Mouse (Mus musculus) midbrain, postnatal 0 days (tissue): ENCODE measurements at regions not wholly inside any gene's neighbourhood (a gene's known extent, or its start where the extent isn't known, plus 50 kb on each side); places are given as distances from the start of the nearest gene placed in this dataset.

ENCODE experiments used
- ATAC-seq: fragments of 200-750 bp; cut with Nextera tagmentation; 2 replicates; pipeline ENCODE4 v1.8.0; 2017; ENCODE audit warnings: moderate number of reproducible peaks, mild to moderate bottlenecking, moderate TSS enrichment, moderate library complexity; ENCODE audit not compliant: low FRiP score
- DNase-seq: peaks from one replicate; pipeline ENCODE4 v3.0.0-alpha.2; 2015; ENCODE audit warnings: low spot score
- H3K27ac ChIP-seq: fragments of 300-500 bp; sonication (generic); 2 replicates; pipeline ENCODE4 v1.5.1; 2014; ENCODE audit warnings: low read depth, mild to moderate bottlenecking, low read length, mixed read lengths
- H3K27me3 ChIP-seq: fragments of 300-500 bp; sonication (generic); 2 replicates; pipeline ENCODE4 v1.6.1; 2014; ENCODE audit warnings: low read length, control low read depth, mixed read lengths; ENCODE audit not compliant: insufficient read depth
- H3K36me3 ChIP-seq: fragments of 300-500 bp; sonication (generic); 2 replicates; pipeline ENCODE4 v1.6.1; 2014; ENCODE audit warnings: low read length, control low read depth, mixed read lengths; ENCODE audit not compliant: insufficient read depth
- H3K4me1 ChIP-seq: fragments of 300-500 bp; sonication (generic); 2 replicates; pipeline ENCODE4 v1.6.1; 2014; ENCODE audit warnings: mild to moderate bottlenecking, control low read depth, antibody characterized with exemption, low read length, mixed read lengths; ENCODE audit not compliant: insufficient read depth
- H3K4me2 ChIP-seq: fragments of 300-500 bp; sonication (generic); 2 replicates; pipeline ENCODE4 v1.6.1; 2014; ENCODE audit warnings: low read depth, mild to moderate bottlenecking, low read length, mixed read lengths; ENCODE audit not compliant: poor library complexity, severe bottlenecking
- H3K4me3 ChIP-seq: fragments of 300-500 bp; sonication (generic); 2 replicates; pipeline ENCODE4 v1.5.1; 2014; ENCODE audit warnings: low read depth, mild to moderate bottlenecking, low read length, moderate library complexity
- H3K9ac ChIP-seq: fragments of 300-500 bp; sonication (generic); replicated peaks from 2 replicates; pipeline ENCODE4 v1.6.1; 2014; ENCODE audit warnings: mild to moderate bottlenecking, low read length, moderate library complexity, mixed read lengths; ENCODE audit not compliant: poor library complexity, severe bottlenecking
- H3K9me3 ChIP-seq: fragments of 300-500 bp; sonication (generic); 2 replicates; pipeline ENCODE4 v1.6.1; 2016; ENCODE audit warnings: low read length, control low read depth
- CTCF ChIP-seq: IDR thresholded peaks from 2 replicates; pipeline ENCODE4 v1.5.1; 2016; ENCODE audit warnings: antibody characterized with exemption, mild to moderate bottlenecking
- WGBS: fragments of 180-500 bp; shearing (Covaris S2); extraction: QIAGEN DNeasy Blood & Tissue Kit; methylation state at CpG from one replicate; pipeline ENCODE4 v1.1.7; 2014; 5-methylcytosine and 5-hydroxymethylcytosine counted together

DNA sequence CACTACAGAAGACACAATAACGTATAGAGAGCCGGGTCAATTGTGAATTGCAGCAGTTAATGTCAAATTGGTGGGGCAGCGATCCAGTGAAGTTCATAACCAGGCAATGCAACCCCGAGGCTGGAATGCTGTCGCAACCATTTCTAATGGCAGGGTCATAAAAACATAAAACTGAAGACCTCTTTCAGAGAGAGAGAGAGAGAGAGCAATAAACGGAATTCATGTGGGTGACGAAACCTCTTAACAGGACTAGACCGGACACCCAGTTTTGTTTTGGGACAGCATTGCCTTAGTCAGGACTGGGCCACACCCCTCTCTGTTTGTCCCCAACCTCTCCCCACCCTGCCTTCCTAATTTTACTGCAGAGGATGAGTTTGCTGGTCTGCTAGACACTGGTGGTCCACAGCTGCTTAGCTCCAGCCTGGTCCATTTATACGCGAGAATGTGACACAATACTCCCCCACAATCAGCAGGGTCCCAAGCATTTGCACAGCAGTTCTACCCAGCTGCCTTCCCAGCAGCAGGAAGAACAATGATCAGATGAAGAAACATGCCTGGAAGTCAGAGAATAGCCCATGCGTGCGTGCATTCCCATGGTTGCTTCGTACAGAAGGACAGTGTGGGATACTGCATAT is 115.6 kb upstream of the Prickle1 start:
- no peak for TF ChIP-seq CTCF
- Histone ChIP-seq H3K4me3 (no peak overlapping the region), H3K4me2 (no peak overlapping the region), H3K9me3 (no peaks in the 10 kb centered on the region), H3K36me3 (no peaks in the 10 kb centered on the region), H3K27me3 (no peaks in the 10 kb centered on the region), H3K27ac (no peak overlapping the region), H3K9ac (no peak overlapping the region), H3K4me1 (no peaks in the 10 kb centered on the region)
- WGBS, result 89% methylated on average over 13 of the region's 13 CpGs
- no peak for ATAC-seq
- no peak for DNase-seq

DNA sequence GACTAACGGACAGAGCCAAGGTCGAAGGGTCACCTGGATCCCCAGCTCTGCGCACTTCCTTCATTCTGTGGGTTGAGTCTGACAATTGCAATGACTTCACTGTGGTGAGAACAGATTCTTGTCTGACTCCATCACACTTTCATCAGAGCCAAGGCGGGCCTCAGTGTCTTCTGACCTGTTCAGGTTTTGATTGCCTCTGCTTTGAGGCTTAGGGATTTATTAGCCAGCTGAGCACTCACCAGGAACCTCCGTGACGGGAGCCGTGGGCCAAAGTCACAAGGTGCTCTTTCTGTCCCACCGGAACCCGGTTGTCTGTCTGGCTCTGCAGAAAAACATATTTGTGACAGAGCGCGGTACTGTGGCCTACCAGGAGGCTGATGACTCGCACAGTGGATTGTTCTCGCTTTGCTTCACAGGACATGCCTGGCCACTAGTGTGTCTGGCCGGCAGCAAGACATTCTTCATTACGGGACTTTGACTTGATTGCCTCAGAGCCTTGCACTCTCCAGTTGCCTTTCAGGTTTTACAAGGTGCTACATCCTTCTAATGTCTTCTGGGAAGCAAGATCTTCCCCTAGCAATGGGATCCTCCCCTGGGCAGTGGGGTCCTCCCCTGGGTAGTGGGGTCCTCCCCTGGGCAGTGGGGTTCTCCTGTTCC is 114.9 kb upstream of the Prickle1 start:
- no peaks in the 10 kb centered on the region for H3K9me3 ChIP-seq
- H3K4me2 ChIP-seq, result no peak overlapping the region
- TF ChIP-seq CTCF, result no peak
- no peak for ATAC-seq
- no peaks in the 10 kb centered on the region for H3K36me3 ChIP-seq
- H3K27ac ChIP-seq, result no peak overlapping the region
- H3K27me3 ChIP-seq, result no peaks in the 10 kb centered on the region
- 94% methylated on average over 15 of the region's 15 CpGs for WGBS
- H3K9ac ChIP-seq, result no peak overlapping the region
- H3K4me1 ChIP-seq, result no peaks in the 10 kb centered on the region
- no peak overlapping the region for H3K4me3 ChIP-seq
- no peak for DNase-seq

DNA sequence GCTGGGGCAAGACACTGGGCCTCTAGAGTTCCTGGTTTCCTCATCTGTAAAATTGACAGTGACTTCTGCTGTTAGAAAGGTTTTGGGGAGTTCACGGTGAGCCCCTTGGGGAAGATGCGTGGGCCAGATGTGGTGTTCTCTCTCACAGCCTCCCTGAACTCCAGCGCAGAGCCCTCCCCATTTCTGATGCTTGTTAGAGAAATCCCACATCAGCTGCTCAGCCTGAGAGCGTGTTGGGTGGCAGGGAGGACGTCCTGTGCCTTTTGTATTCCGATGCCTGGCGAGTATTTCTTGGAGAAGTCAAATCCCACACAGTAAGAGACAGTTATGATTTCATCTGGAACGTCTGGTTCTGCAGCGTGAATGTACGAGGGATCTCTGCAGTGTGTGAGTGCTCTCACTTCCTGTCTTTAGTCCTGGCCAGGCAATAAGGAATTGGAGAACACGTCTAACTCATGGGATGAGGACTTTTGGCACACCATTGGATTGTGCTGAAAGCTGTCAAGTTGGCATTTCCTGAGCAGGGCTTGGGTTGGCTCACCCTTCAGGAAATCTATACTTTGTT is 110.8 kb upstream of the Prickle1 start:
- ATAC-seq, result no peak
- no peak for TF ChIP-seq CTCF
- no peaks in the 10 kb centered on the region for H3K9me3 ChIP-seq
- H3K4me2 ChIP-seq, result no peak overlapping the region
- H3K4me1 ChIP-seq, result no peaks in the 10 kb centered on the region
- H3K27me3 ChIP-seq, result no peaks in the 10 kb centered on the region
- no peak overlapping the region for H3K27ac ChIP-seq
- no peak overlapping the region for H3K4me3 ChIP-seq
- 76% methylated on average over 11 of the region's 11 CpGs for WGBS
- no peak overlapping the region for H3K9ac ChIP-seq
- no peak for DNase-seq
- H3K36me3 ChIP-seq, result no peaks in the 10 kb centered on the region

DNA sequence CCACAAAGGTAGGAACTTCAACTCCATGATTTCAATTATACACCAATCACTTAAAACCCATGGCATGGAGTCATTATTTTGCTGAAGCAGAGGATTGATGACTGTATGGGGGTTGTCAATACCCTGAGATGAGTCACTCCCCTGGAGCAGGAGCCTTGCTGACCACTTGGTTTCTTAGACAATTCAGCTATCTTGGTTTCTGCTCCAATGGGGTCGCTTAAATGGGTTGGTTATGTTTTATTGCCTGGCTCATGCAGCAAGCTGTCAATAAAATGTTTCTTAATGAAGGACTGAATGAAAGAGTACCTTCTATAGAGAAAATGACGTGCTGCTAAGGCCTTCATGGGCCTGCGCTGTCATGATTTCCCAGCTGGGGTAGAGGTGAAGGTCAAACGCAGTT is 110.0 kb upstream of the Prickle1 start:
- DNase-seq (no peak), ATAC-seq (no peak)
- 91% methylated on average over 4 of the region's 4 CpGs for WGBS
- Histone ChIP-seq H3K36me3 (no peaks in the 10 kb centered on the region), H3K27me3 (no peaks in the 10 kb centered on the region), H3K27ac (no peak overlapping the region), H3K9me3 (no peaks in the 10 kb centered on the region), H3K4me1 (no peaks in the 10 kb centered on the region), H3K4me3 (no peak overlapping the region), H3K4me2 (no peak overlapping the region), H3K9ac (no peak overlapping the region)
- TF ChIP-seq CTCF, result no peak

DNA sequence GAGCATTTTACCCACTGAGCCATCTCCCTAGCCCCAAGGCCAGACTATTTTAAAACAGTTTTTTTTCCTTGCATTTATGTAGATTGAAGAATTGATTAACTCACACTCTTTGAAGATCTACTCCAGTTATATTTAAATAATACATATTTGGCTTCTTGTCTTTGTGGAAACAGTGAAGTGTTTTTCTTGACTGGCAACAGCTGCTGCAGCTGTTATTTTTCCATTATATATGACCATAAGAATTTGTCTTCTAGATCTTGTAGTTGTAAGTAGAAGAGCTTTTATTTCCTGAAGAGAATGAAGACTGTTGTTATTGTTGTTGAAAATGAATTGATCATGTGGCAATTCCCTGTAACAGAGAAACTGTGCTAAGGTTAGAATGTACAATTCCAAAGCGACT is 109.4 kb upstream of the Prickle1 start:
- H3K9me3 ChIP-seq, result no peaks in the 10 kb centered on the region
- no peaks in the 10 kb centered on the region for H3K27me3 ChIP-seq
- no peak for TF ChIP-seq CTCF
- no peak overlapping the region for H3K4me2 ChIP-seq
- H3K4me3 ChIP-seq, result no peak overlapping the region
- no peak overlapping the region for H3K9ac ChIP-seq
- H3K36me3 ChIP-seq, result no peaks in the 10 kb centered on the region
- ATAC-seq (no peak), DNase-seq (no peak)
- H3K4me1 ChIP-seq, result no peaks in the 10 kb centered on the region
- WGBS, result 91% methylated on average over 1 of the region's 1 CpGs
- H3K27ac ChIP-seq, result no peak overlapping the region

DNA sequence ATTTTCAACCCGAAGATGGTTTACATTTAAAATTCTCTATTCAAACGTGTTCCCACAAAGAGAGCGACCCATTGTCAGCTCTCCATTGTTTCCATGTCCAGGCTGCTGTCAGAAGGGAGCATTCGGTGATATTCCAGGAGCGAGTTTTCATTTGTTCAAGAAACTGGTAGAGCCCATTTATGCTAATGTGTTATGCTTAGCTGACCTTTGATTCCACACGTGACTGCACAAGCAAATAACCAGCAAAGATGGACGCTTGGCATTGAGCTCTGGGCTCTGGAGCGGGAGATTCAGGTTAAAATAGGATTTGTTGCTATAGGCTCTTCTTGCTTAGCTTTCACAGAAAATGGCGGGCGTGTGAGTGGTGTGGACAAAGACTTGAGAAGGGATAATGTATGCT is 105.3 kb upstream of the Prickle1 start:
- H3K9me3 ChIP-seq, result no peaks in the 10 kb centered on the region
- DNase-seq (no peak), ATAC-seq (no peak)
- H3K4me1 ChIP-seq, result no peaks in the 10 kb centered on the region
- H3K9ac ChIP-seq, result no peak overlapping the region
- no peak overlapping the region for H3K4me2 ChIP-seq
- WGBS, result 36% methylated on average over 10 of the region's 10 CpGs
- no peaks in the 10 kb centered on the region for H3K36me3 ChIP-seq
- H3K27ac ChIP-seq, result no peak overlapping the region
- no peak overlapping the region for H3K4me3 ChIP-seq
- TF ChIP-seq CTCF, result no peak
- H3K27me3 ChIP-seq, result no peaks in the 10 kb centered on the region
